Mouse (Mus musculus) lung, postnatal 0 days (tissue): Measurements from ENCODE around the gene Zgrf1. TPM values are rescaled to one million over a fixed set of nuclear protein-coding genes. Genes with fewer than 3 reads are reported as not detected.

ENCODE experiments used
- ATAC-seq: fragments of 200-750 bp; cut with Nextera tagmentation; 2 replicates; pipeline ENCODE4 v1.8.0; 2017; ENCODE audit warnings: moderate library complexity
- DNase-seq: peaks from one replicate; pipeline ENCODE4 v3.0.0-alpha.2; 2016; ENCODE audit warnings: low spot score
- H3K27ac ChIP-seq: fragments of 300-500 bp; sonication (generic); 2 replicates; pipeline ENCODE4 v1.5.1; 2014; ENCODE audit warnings: antibody characterized with exemption, mild to moderate bottlenecking, low read length, mixed read lengths
- H3K27me3 ChIP-seq: fragments of 300-500 bp; sonication (generic); replicated peaks from 2 replicates; pipeline ENCODE4 v1.6.1; 2014; ENCODE audit warnings: low read length, mixed read lengths; ENCODE audit not compliant: insufficient read depth
- H3K36me3 ChIP-seq: fragments of 300-500 bp; sonication (generic); 2 replicates; pipeline ENCODE4 v1.6.1; 2014; ENCODE audit warnings: low read length, mixed read lengths; ENCODE audit not compliant: insufficient read depth
- H3K4me1 ChIP-seq: fragments of 300-500 bp; sonication (generic); 2 replicates; pipeline ENCODE4 v1.6.1; 2014; ENCODE audit warnings: antibody characterized with exemption, low read depth, low read length, mixed read lengths; ENCODE audit not compliant: insufficient read depth
- H3K4me2 ChIP-seq: fragments of 300-500 bp; sonication (generic); replicated peaks from 2 replicates; pipeline ENCODE4 v1.6.1; 2014; ENCODE audit warnings: low read depth, mild to moderate bottlenecking, low read length, moderate library complexity, mixed read lengths
- H3K4me3 ChIP-seq: fragments of 300-500 bp; sonication (generic); 2 replicates; pipeline ENCODE4 v1.5.1; 2014; ENCODE audit warnings: low read depth, low read length
- H3K9ac ChIP-seq: fragments of 300-500 bp; sonication (generic); replicated peaks from 2 replicates; pipeline ENCODE4 v1.6.1; 2014; ENCODE audit warnings: low read depth, mild to moderate bottlenecking
- H3K9me3 ChIP-seq: fragments of 300-500 bp; sonication (generic); 2 replicates; pipeline ENCODE4 v1.6.1; 2016; ENCODE audit warnings: low read length, mixed read lengths
- CTCF ChIP-seq: IDR thresholded peaks from 2 replicates; pipeline ENCODE4 v1.5.1; 2016; ENCODE audit warnings: antibody characterized with exemption, mild to moderate bottlenecking
- EP300 ChIP-seq: IDR thresholded peaks from 2 replicates; pipeline ENCODE4 v1.6.1; 2016; ENCODE audit warnings: antibody characterized with exemption, mild to moderate bottlenecking, control low read depth
- WGBS: fragments of 180-500 bp; shearing (Covaris S2); extraction: QIAGEN DNeasy Blood & Tissue Kit; methylation state at CpG from one replicate; pipeline ENCODE4 v1.1.7; 2014; 5-methylcytosine and 5-hydroxymethylcytosine counted together
- polyA plus RNA-seq: library from polyadenylated mRNA; unstranded; fragments of >200 nt; fragmentation: Nextera tagmentation; extraction: Ambion mirVana; gene quantifications from 2 replicates; pipeline ENCODE4 v1.2.1, GENCODE M21; 2015

Zgrf1 gene
- polyA plus RNA-seq, 1 experiment from 2014 or later, result 1.0 TPM

GRCm38 (mm10) chr3:127628311-127629184 lies 75.3 kb downstream of the Zgrf1 start:
- ATAC-seq (no peak), DNase-seq (no peak)
- Histone ChIP-seq H3K4me1 (peaks cover 12% of the 10 kb centered on the region; the same call in 1 of the 2 replicates), H3K9me3 (no peaks in the 10 kb centered on the region), H3K4me2 (no peak overlapping the region), H3K27me3 (peaks cover 83% of the 10 kb centered on the region), H3K36me3 (no peaks in the 10 kb centered on the region), H3K9ac (no peak overlapping the region), H3K27ac (no peak overlapping the region), H3K4me3 (no peak overlapping the region)
- TF ChIP-seq EP300 (no peak), CTCF (no peak)
- 3% methylated on average over 37 of the region's 37 CpGs for WGBS

GRCm38 (mm10) chr3:127630190-127630589 lies 76.9 kb downstream of the Zgrf1 start:
- ATAC-seq (no peak), DNase-seq (no peak)
- Histone ChIP-seq H3K4me1 (peaks cover 18% of the 10 kb centered on the region; the same call in 1 of the 2 replicates), H3K4me3 (no peak overlapping the region), H3K36me3 (no peaks in the 10 kb centered on the region), H3K27me3 (peaks cover 95% of the 10 kb centered on the region), H3K9ac (no peak overlapping the region), H3K9me3 (no peaks in the 10 kb centered on the region), H3K27ac (no peak overlapping the region), H3K4me2 (no peak overlapping the region)
- WGBS, result 15% methylated on average over 1 of the region's 1 CpGs
- TF ChIP-seq CTCF, result no peak
- TF ChIP-seq EP300, result no peak

- no peak for DNase-seq
- Histone ChIP-seq H3K9ac (no peak overlapping the region), H3K9me3 (no peaks in the 10 kb centered on the region), H3K36me3 (no peaks in the 10 kb centered on the region), H3K27ac (no peak overlapping the region), H3K4me2 (no peak overlapping the region), H3K27me3 (peaks cover 90% of the 10 kb centered on the region), H3K4me1 (peaks cover 18% of the 10 kb centered on the region; the same call in 1 of the 2 replicates), H3K4me3 (no peak overlapping the region)
- no peak for TF ChIP-seq CTCF
- no peak for TF ChIP-seq EP300
- no peak for ATAC-seq
- WGBS, result 5% methylated on average over 17 of the region's 17 CpGs
Measured at GRCm38 (mm10) chr3:127630735-127631372, 77.6 kb downstream of the Zgrf1 start.

GRCm38 (mm10) chr3:127631582-127631981 lies 78.3 kb downstream of the Zgrf1 start:
- peaks cover 83% of the 10 kb centered on the region for H3K27me3 ChIP-seq
- H3K27ac ChIP-seq, result no peak overlapping the region
- no peaks in the 10 kb centered on the region for H3K9me3 ChIP-seq
- DNase-seq (no peak), ATAC-seq (no peak)
- no peak overlapping the region for H3K4me2 ChIP-seq
- WGBS, result 3% methylated on average over 10 of the region's 10 CpGs
- no peaks in the 10 kb centered on the region for H3K36me3 ChIP-seq
- H3K9ac ChIP-seq, result no peak overlapping the region
- peaks cover 18% of the 10 kb centered on the region; the same call in 1 of the 2 replicates for H3K4me1 ChIP-seq
- TF ChIP-seq EP300 (no peak), CTCF (no peak)
- H3K4me3 ChIP-seq, result no peak overlapping the region

- no peak overlapping the region for H3K9ac ChIP-seq
- no peaks in the 10 kb centered on the region for H3K9me3 ChIP-seq
- peak overlapping the region; percentile 72 for H3K4me2 ChIP-seq
- ATAC-seq (peak; percentile 29; the same call in 1 of the 2 replicates), DNase-seq (peak; percentile 35)
- peaks cover 78% of the 10 kb centered on the region for H3K27me3 ChIP-seq
- no peak overlapping the region for H3K27ac ChIP-seq
- peak overlapping the region; percentile 37 for H3K4me3 ChIP-seq
- H3K36me3 ChIP-seq, result no peaks in the 10 kb centered on the region
- no peak for TF ChIP-seq EP300
- TF ChIP-seq CTCF, result no peak
- under 1% methylated on average over 28 of the region's 32 CpGs for WGBS
- peaks cover 18% of the 10 kb centered on the region; the same call in 1 of the 2 replicates for H3K4me1 ChIP-seq
Measured at GRCm38 (mm10) chr3:127632531-127632930, 79.2 kb downstream of the Zgrf1 start.
